Mouse (Mus musculus): ENCODE measurements around the gene Mrpl27. TPM values are rescaled to one million over a fixed set of nuclear protein-coding genes. Genes with fewer than 3 reads are reported as not detected.
"Not testable (repeated sequence)": the region's sequence is repeated elsewhere in the genome, so short reads cannot be mapped to it uniquely, and the experiment has no call there.

The Mrpl27 gene
- total RNA-seq (2015) (38.0 and 49.5 TPM in 2 replicates), total RNA-seq (2017) (39.0 and 45.9 TPM in 2 replicates)

- peak; percentile 98 for ATAC-seq (ENCODE audit: poor library complexity, severe bottlenecking)
Observed at GRCm38 (mm10) chr11:94653663-94654436, at the start of gene Mrpl27, which contains the start of gene Eme1. Mrpl27 (plus strand) TSS chr11:94653767. Eme1 (minus strand) TSS chr11:94653964.

GRCm38 (mm10) chr11:94610744-94611740 lies 42.5 kb upstream of the Mrpl27 start:
- peak; percentile 54; the same call in 1 of the 2 replicates for ATAC-seq (ENCODE audit: poor library complexity, severe bottlenecking)

GRCm38 (mm10) chr11:94614603-94615002 lies 39.0 kb upstream of the Mrpl27 start:
- no peak for ATAC-seq (ENCODE audit: poor library complexity, severe bottlenecking)

GRCm38 (mm10) chr11:94615494-94615893 lies 38.1 kb upstream of the Mrpl27 start:
- no peak for ATAC-seq (ENCODE audit: poor library complexity, severe bottlenecking)

- no peak for ATAC-seq (ENCODE audit: poor library complexity, severe bottlenecking)
Observed at GRCm38 (mm10) chr11:94617646-94618045, 35.9 kb upstream of the Mrpl27 start.

GRCm38 (mm10) chr11:94620766-94621457 lies 32.7 kb upstream of the Mrpl27 start:
- no peak for ATAC-seq (ENCODE audit: poor library complexity, severe bottlenecking)

- no peak for ATAC-seq (ENCODE audit: poor library complexity, severe bottlenecking)
Observed at GRCm38 (mm10) chr11:94621458-94621852, 32.1 kb upstream of the Mrpl27 start.

- ATAC-seq (ENCODE audit: poor library complexity, severe bottlenecking): no peak
Observed at GRCm38 (mm10) chr11:94622162-94622561, 31.4 kb upstream of the Mrpl27 start.

- ATAC-seq (ENCODE audit: poor library complexity, severe bottlenecking): peak; percentile 100
Observed at GRCm38 (mm10) chr11:94629199-94629883, 24.2 kb upstream of the Mrpl27 start, which contains the start of gene Lrrc59. Lrrc59 (plus strand) TSS chr11:94629767.

GRCm38 (mm10) chr11:94629884-94630198 lies 23.7 kb upstream of the Mrpl27 start:
- 0 out of 2 replicates have a peak, but pooled peaks have one; percentile 18 for ATAC-seq (ENCODE audit: poor library complexity, severe bottlenecking)

GRCm38 (mm10) chr11:94630199-94631011 lies 23.2 kb upstream of the Mrpl27 start:
- ATAC-seq (ENCODE audit: poor library complexity, severe bottlenecking): 0 out of 2 replicates have a peak, but pooled peaks have one; percentile 13

GRCm38 (mm10) chr11:94631969-94632368 lies 21.6 kb upstream of the Mrpl27 start:
- ATAC-seq (ENCODE audit: poor library complexity, severe bottlenecking): no peak

GRCm38 (mm10) chr11:94632988-94633387 lies 20.6 kb upstream of the Mrpl27 start:
- ATAC-seq (ENCODE audit: poor library complexity, severe bottlenecking): no peak

- ATAC-seq (ENCODE audit: poor library complexity, severe bottlenecking): no peak
Observed at GRCm38 (mm10) chr11:94634431-94634830, 19.1 kb upstream of the Mrpl27 start.

GRCm38 (mm10) chr11:94644461-94645219 lies 8.9 kb upstream of the Mrpl27 start:
- no peak for ATAC-seq (ENCODE audit: poor library complexity, severe bottlenecking)

GRCm38 (mm10) chr11:94646457-94646856 lies 7.1 kb upstream of the Mrpl27 start:
- ATAC-seq (ENCODE audit: poor library complexity, severe bottlenecking): no peak

- not testable (repeated sequence) for ATAC-seq (ENCODE audit: poor library complexity, severe bottlenecking)
Observed at GRCm38 (mm10) chr11:94651241-94651640, 2.3 kb upstream of the Mrpl27 start.

- no peak for ATAC-seq (ENCODE audit: poor library complexity, severe bottlenecking)
Observed at GRCm38 (mm10) chr11:94652973-94653372, 594 bp upstream of the Mrpl27 start.

- no peak for ATAC-seq (ENCODE audit: poor library complexity, severe bottlenecking)
Observed at GRCm38 (mm10) chr11:94661344-94661743, 7.8 kb downstream of the Mrpl27 start.

Data from megakaryocyte, adult 5-6 weeks (primary cell).